Mouse (Mus musculus) Patski (cell line): Measurements from ENCODE around the gene Ppp1r13l. TPM values are rescaled to one million over a fixed set of nuclear protein-coding genes. Genes with fewer than 3 reads are reported as not detected.

ENCODE experiments used
- ATAC-seq: fragments of 100-300 bp; one replicate; pipeline ENCODE4 v1.8.0; 2021
- CTCF ChIA-PET: fragments of 350-600 bp; sonication (Branson Sonifier 250); formaldehyde crosslinking; loops from one replicate; lab custom pipeline; 2022; ENCODE audit warnings: inconsistent platforms; lab: Charles Lee
- POLR2A ChIA-PET: fragments of 350-600 bp; sonication (Branson Sonifier 250); formaldehyde crosslinking; loops from one replicate; lab custom pipeline; 2022; ENCODE audit warnings: antibody characterized with exemption, inconsistent platforms; lab: Charles Lee
- DNase-seq: peaks from one replicate; pipeline ENCODE4 v3.0.0-alpha.2; 2011; ENCODE audit warnings: low read depth, low spot score
- H3K27me3 ChIP-seq: fragments of 371-371 bp; one replicate; pipeline ENCODE4 v1.5.1; 2021
- CTCF ChIP-seq: fragments of 100-300 bp; IDR thresholded peaks from one replicate; pipeline ENCODE4 v1.5.1; 2021
- in situ Hi-C: fragments of 300-500 bp; cut with MboI; formaldehyde crosslinking; loops from 3 replicates; pipeline ENCODE4 v1.11.1; 2018; ENCODE audit warnings: low pct_unique_long_range_greater_than_20kb, mixed read lengths
- polyA plus RNA-seq: library from polyadenylated mRNA; unstranded; gene quantifications from one replicate; pipeline ENCODE4 v1.2.3, GENCODE M21; 2021

The Ppp1r13l gene
- polyA plus RNA-seq, 1 experiment from 2014 or later = 11.9 TPM

DNA sequence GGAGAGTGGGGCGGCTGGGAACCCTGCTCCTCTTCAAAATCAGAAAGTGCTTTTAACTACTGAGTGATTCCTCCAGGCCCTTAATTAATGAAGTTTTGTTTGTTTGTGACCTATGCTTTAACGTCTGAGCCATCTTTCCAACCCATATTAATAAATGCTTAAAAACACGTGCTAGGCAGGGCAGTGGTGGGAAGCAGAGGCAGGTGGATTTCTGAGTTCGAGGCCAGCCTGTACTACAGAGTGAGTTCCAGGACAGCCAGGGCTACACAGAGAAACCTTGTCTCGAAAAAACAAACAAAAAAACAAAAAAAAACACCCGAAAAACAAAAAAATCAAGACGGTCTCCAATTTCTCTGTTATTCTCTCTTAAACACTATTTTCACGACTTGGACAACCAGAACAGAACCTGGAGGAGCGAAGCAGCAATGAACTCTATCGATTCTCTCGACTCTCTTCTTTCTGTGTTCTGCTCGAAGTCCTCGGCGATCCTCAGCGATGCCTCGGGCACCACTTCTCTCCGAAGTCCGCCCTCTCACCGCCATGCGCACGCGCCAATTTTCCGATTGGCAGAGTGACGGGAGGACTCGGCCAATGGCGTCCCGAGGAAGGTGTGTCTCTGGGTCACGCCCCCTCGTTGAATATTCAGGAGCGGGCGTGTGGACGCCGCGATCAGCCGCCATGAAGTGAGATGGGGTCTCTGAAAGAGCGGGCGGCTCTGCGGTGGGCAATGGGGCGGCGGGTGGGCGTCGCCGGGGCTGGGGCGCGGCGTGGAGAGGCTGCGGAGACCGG is 22.0 kb downstream of the Ppp1r13l start, which contains the start of gene Ercc2:
Ercc2 (plus strand) TSS at position 634 of the 789 bp plus-strand sequence.
- ATAC-seq (peak; percentile 87), DNase-seq (peak; percentile 86)
- POLR2A ChIA-PET = no interaction called here
- CTCF ChIA-PET = interaction anchor here (0.8 kb wide), 1 partner anchor 18 kb away, joined by 6 read pairs; no protein-coding TSS in a partner anchor
- in situ Hi-C loops = no loop called here
- no peaks in the 10 kb centered on the region for H3K27me3 ChIP-seq
- no peak for TF ChIP-seq CTCF

DNA sequence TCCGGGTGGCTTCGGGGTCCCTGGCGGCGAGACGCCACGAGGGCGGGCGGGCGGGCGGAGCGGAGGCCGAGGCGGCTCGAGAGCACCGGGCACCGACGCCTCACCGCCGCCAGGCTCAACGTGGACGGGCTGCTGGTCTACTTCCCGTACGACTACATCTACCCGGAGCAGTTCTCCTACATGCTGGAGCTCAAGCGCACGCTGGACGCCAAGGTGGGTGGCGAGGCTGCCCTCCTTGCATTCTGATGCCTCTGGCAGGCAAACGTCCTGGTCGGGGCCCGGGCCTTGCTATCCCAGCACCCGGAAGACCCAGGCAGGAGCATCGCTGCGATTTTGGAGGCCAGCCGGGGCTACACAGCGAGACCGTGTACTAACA is 22.6 kb downstream of the Ppp1r13l start:
- POLR2A ChIA-PET = no interaction called here
- ATAC-seq (peak; percentile 40), DNase-seq (no peak)

DNA sequence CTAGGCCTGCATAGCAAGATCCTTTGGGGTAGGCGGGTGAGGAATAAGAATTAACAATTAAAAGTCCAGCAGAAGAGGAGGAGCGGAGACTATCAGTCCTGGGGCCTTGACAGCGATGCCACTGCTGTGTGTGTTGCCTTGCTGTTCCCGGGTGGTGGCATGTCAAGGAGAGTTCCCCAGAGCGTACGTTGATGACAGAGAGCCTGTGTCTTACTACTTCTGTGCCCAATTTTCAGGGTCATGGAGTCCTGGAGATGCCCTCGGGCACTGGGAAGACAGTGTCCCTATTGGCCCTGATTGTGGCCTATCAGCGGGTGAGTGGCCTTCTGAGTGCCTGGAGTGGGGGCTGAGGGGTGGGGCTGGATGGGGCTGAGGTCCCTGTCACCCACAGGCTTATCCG is 24.2 kb downstream of the Ppp1r13l start:
- ATAC-seq (no peak), DNase-seq (no peak)
- ChIA-PET POLR2A (no interaction called here), CTCF (no interaction called here)
- H3K27me3 ChIP-seq = no peaks in the 10 kb centered on the region
- in situ Hi-C loops = no loop called here
- no peak for TF ChIP-seq CTCF

More for the DNA sequence above, 22.6 kb downstream of the Ppp1r13l start:
- TF ChIP-seq CTCF = no peak
- in situ Hi-C loops = no loop called here
- no peaks in the 10 kb centered on the region for H3K27me3 ChIP-seq
- CTCF ChIA-PET = no interaction called here

DNA sequence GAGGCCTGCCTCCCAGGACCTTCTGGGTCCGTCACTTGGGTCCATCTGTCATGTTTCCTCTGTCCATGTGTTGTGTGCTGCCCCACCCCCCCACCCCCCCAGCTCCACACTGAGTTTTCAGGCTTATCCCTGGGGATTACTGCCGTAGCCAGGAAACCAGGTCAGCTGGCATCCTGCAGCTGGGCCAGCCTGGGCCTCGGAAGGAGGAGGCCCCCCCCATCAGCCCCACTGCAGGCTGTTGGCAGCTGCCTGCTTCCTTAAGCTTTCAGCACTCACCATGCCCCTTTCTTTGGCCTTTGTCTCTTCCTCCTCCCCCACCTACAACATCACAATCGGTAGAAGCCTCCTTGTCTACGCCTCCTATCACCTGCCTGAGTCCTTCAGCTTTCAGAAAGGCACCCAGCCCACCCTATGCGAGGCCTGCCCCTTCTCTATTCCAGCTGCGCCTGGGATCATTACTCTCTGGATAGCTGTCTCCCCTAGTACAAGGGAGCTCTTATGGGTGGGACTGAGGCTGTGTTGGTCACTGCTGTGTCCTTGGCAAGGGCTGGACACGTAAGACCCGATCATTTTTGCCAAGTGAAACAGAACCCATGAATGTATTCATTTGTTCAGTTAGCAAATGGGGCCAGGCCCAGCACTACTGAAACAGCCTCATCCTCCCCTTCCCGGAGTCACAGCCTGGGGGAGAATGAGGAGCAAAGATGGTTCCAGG is 29.3 kb downstream of the Ppp1r13l start:
- DNase-seq (no peak), ATAC-seq (no peak)
- in situ Hi-C loops = no loop called here
- ChIA-PET POLR2A (interaction anchor here (1.0 kb wide), 1 partner anchor 11 kb away, joined by 3 read pairs; no protein-coding TSS in a partner anchor), CTCF (interaction anchor here (0.9 to 1.1 kb wide), 3 partner anchors 11 to 44 kb away, joined by 3 to 4 read pairs (median 4); no protein-coding TSS in a partner anchor)
- no peaks in the 10 kb centered on the region for H3K27me3 ChIP-seq
- no peak for TF ChIP-seq CTCF

DNA sequence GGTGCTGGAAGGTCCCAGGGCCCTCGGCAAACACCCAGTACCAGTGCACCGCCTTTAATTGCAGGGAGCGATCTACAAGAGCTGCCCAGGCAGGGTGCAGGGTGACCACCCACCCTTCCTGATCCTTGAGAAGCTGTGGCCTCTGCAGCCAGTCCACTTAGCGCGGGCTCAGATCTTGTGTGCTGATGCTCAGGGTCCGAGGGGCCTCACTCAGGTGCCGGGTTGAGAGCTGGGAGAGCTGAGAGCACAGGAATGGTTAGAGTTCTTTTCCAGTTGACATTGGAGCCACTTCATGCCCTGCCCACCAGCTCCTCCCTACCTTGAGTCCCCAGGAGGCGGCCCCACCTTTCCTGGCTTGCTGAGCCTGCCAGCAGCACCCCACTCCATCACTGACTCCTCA is 34.9 kb downstream of the Ppp1r13l start:
- no peaks in the 10 kb centered on the region for H3K27me3 ChIP-seq
- DNase-seq = no peak
- no peak for TF ChIP-seq CTCF
- ATAC-seq = no peak
- CTCF ChIA-PET = interaction anchor here (1.0 kb wide), 1 partner anchor 275 kb away, joined by 3 read pairs; no protein-coding TSS in a partner anchor
- POLR2A ChIA-PET = no interaction called here
- in situ Hi-C loops = no loop called here

DNA sequence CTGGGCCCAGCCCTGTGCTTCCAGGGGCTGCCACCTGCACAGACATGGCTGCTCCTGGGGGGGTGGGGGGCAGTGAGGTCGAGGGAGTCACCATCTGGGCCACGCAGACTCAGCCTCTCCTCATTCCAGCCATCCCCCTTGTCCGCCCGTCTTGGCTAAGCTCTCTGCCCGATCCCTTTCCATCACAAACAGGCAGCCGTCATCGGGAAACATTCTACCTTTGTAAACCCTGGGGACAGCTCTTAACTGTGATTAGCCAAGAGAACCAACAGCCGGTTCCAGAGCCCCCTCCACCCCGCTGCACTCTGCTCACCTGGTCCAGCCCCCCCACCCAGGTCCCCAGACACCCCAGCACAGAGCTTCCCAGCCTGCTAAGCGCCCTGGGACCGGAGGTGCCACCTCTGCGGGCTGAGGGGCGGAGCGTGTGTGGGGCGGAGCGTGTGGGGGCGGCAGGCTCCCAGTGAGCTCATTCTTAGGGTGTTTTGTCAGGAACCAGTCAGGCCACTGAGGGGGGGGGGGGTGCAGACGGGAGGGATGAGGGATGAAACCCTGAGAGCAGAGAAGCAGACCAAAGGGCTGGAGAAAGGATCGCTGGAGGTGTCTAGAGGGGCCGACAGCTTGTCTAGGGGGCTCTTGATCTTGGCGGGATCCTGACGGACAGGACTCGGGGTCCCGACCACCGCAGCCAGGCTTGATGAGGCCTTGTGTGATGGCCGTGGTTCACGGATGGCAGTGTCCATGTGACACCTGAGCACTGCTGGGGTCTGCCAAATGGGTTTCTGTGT is 40.1 kb downstream of the Ppp1r13l start:
- ChIA-PET POLR2A (interaction anchor here (0.6 to 0.7 kb wide), 4 partner anchors 11 to 55 kb away, joined by 3 to 4 read pairs (median 3); no protein-coding TSS in a partner anchor), CTCF (interaction anchor here (0.6 to 1.4 kb wide), 5 partner anchors 11 to 244 kb away, joined by 3 to 6 read pairs (median 3); no protein-coding TSS in a partner anchor)
- TF ChIP-seq CTCF = no peak
- DNase-seq (no peak), ATAC-seq (peak; percentile 82)
- in situ Hi-C loops = loop anchor here (5.0 kb wide), 1 partner anchor 178 kb away; the partner anchor contains the start of genes Gemin7 and Zfp296
- H3K27me3 ChIP-seq = no peaks in the 10 kb centered on the region

DNA sequence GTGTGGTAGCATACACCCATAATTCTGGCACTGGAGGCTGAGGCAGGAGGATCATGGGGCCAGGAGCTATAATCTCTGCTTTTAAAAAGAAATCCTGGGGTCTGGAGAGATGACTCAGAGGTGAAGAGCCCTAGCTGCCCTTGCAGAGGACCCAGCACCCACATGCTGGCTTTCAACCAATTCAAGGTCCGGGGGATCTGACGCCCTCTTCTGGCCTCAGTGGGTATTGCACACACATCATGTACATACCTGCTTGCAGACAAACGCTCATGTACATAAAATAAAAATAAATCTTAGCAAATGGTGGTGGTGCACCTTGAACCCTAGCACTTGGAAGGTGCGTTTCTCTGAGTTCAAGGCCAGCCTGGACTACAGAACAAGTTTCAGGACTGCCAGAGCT is 41.4 kb downstream of the Ppp1r13l start:
- POLR2A ChIA-PET = no interaction called here
- no peaks in the 10 kb centered on the region for H3K27me3 ChIP-seq
- in situ Hi-C loops = loop anchor here (5.0 kb wide), 1 partner anchor 176 kb away; the partner anchor contains the start of genes Gemin7 and Zfp296
- ATAC-seq (no peak), DNase-seq (no peak)
- CTCF ChIA-PET = no interaction called here
- TF ChIP-seq CTCF = no peak

DNA sequence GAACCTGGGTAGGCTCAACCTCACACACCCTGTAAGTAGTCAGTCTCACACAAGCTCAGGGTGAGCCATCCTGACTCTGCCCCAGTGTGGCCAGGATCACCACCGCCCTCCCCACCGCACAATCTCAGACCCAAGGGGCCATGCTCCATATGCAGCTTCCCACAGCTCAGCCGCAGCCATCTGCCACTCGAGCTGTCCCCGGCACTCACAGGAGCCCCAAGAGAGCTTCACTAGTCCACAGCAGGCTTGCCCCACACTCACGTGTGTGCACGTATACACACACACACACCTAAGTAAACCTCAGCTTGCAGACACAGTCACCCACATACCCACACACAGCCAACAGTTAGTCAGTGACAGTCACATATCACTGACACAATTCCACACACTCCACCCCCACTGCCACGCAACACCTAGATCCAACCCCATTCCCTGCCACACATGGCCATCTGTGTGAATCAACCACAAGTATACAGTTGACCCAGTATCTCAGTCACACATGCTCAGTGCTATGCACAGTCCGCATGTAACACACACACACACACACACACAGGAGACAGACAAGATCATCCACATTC is 43.1 kb downstream of the Ppp1r13l start:
- no peak for TF ChIP-seq CTCF
- no peak for ATAC-seq

DNA sequence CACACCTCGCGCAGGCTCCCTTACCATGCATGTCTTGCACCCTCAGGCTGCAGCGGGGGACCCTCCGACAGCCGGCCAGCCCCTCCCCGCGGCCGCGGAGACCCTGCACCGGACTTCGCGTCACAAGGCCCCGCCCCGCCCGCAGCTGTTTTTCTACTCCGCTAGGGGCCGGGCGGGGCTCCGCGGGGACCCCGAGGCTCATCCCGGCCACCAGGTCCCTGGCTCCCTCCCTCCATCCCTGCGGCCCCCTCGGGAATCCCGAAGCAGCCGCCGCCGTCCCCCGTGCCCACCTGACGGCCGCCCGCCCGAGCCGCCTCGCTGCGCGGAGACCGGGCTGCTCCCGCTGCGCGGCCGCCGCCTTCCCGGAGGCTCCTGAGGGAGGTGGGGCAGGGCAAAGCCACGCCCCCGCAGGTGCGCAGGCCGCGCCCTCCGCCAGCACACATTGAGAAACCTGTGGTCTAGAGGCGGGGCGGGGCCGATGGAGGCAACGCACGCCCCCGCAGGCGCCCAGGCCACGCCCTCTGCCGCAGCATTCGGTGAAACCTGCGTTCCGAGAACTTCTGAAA is 44.3 kb downstream of the Ppp1r13l start, which contains the start of gene Klc3:
Klc3 (minus strand) TSS at position 374 of the 566 bp plus-strand sequence.
- DNase-seq = no peak
- in situ Hi-C loops = loop anchor here (5.0 kb wide), 1 partner anchor 173 kb away; the partner anchor contains the start of genes Gemin7 and Zfp296
- CTCF ChIA-PET = interaction anchor here (1.9 to 2.3 kb wide), 2 partner anchors 27 to 186 kb away, joined by 12 to 14 read pairs; no protein-coding TSS in a partner anchor
- TF ChIP-seq CTCF = no peak
- ATAC-seq = peak; percentile 36
- no peaks in the 10 kb centered on the region for H3K27me3 ChIP-seq
- POLR2A ChIA-PET = no interaction called here

More for the DNA sequence above, 43.1 kb downstream of the Ppp1r13l start:
- DNase-seq = no peak
- in situ Hi-C loops = loop anchor here (5.0 kb wide), 1 partner anchor 175 kb away; the partner anchor contains the start of genes Gemin7 and Zfp296
- CTCF ChIA-PET = interaction anchor here (1.3 kb wide), 1 partner anchor 29 kb away, joined by 3 read pairs; no protein-coding TSS in a partner anchor
- no peaks in the 10 kb centered on the region for H3K27me3 ChIP-seq
- POLR2A ChIA-PET = no interaction called here
